In genomic region chr3:122208296-122209225, GRCm38 (mm10) we compare ENCODE assay signal across 13 mouse cellular contexts. TPM values are rescaled to one million over a fixed set of nuclear protein-coding genes. Genes with fewer than 3 reads are reported as not detected.
A peak's percentile ranks its signal among the peaks of the same experiment; 100 is the strongest.
DNase-seq lines count a peak whose midpoint lies in the region; ATAC-seq and TF ChIP-seq lines count a peak whose summit lies in the region.
"Had no signal": no experiment of that assay in that cellular context is flagged by ENCODE, and none has a peak within 500 bp of the region (broad histone marks: within the 10 kb centered on the region; RNA-seq: fewer than 3 reads in every experiment).

No protein-coding gene starts in this region.

- intact Hi-C loops in left cerebral cortex, postnatal 4 days (cut with DNase I) = no loop called here

- DNase-seq in heart, adult 9 months (ENCODE audit: low spot score in 2 of 2) = no peak
- DNase-seq in lung, postnatal 0 days (ENCODE audit: low spot score) = peak; percentile 24
- no peak for DNase-seq in lung, postnatal 14 days
- DNase-seq in left cerebral cortex, postnatal 4 days = no peak
- no peak for DNase-seq in limb, embryonic 10.5 days (ENCODE audit: low spot score)
- no peak for DNase-seq in frontal cortex, postnatal 25 days (ENCODE audit: low spot score in 2 of 2)
- DNase-seq: gastrocnemius, postnatal 10 days; heart, postnatal 10 days; lung, postnatal 10 days; thymus, adult 18-20 months had no signal

- no peaks in the 10 kb centered on the region for H3K27me3 ChIP-seq in heart, embryonic 12.5 days (replicated peaks)
- no peaks in the 10 kb centered on the region for H3K27me3 ChIP-seq in lung, postnatal 0 days (replicated peaks; ENCODE audit: insufficient read depth, low read length)
- H3K27me3 ChIP-seq in limb, embryonic 10.5 days (ENCODE audit: low read depth, poor library complexity, severe bottlenecking) = no peaks in the 10 kb centered on the region

- no peak for ATAC-seq in heart, embryonic 12.5 days (ENCODE audit: insufficient number of reproducible peaks, low FRiP score)
- ATAC-seq in lung, postnatal 0 days = no peak
- peak; percentile 52 for ATAC-seq in inflammation-experienced regulatory T-cells, adult 6 months

- no peak overlapping the region for H3K4me3 ChIP-seq in heart, embryonic 12.5 days
- no peak overlapping the region for H3K4me3 ChIP-seq in lung, postnatal 0 days (ENCODE audit: low read depth, low read length)
- no peak overlapping the region for H3K4me3 ChIP-seq in limb, embryonic 10.5 days
- H3K4me3 ChIP-seq: left cerebral cortex, adult 2 months had no signal

- no peak overlapping the region for H3K27ac ChIP-seq in heart, embryonic 12.5 days (ENCODE audit: poor library complexity, severe bottlenecking)
- no peak overlapping the region; the same call in 1 of the 2 replicates for H3K27ac ChIP-seq in lung, postnatal 0 days (ENCODE audit: low read length)
- H3K27ac ChIP-seq in limb, embryonic 10.5 days = no peak overlapping the region
- H3K27ac ChIP-seq: left cerebral cortex, adult 2 months had no signal

- 0 out of 2 replicates have a peak overlapping the region, but pooled peaks have one; percentile 23 for H3K4me2 ChIP-seq in heart, embryonic 12.5 days
- H3K4me2 ChIP-seq in lung, postnatal 0 days (replicated peaks; ENCODE audit: low read depth, low read length) = peak overlapping the region; percentile 30

- 0 out of 2 replicates have a peak, but pooled peaks cover 3% of the 10 kb centered on the region for H3K4me1 ChIP-seq in heart, embryonic 12.5 days (replicated peaks)
- H3K4me1 ChIP-seq in lung, postnatal 0 days (ENCODE audit: insufficient read depth, low read depth, low read length) = 0 out of 2 replicates have a peak, but pooled peaks cover 4% of the 10 kb centered on the region
- H3K4me1 ChIP-seq in limb, embryonic 10.5 days = peaks cover 4% of the 10 kb centered on the region; the same call in 1 of the 2 replicates

- no peak overlapping the region for H3K9ac ChIP-seq in heart, embryonic 12.5 days
- peak overlapping the region; percentile 29; the same call in 1 of the 2 replicates for H3K9ac ChIP-seq in lung, postnatal 0 days (replicated peaks; ENCODE audit: low read depth)

- no peaks in the 10 kb centered on the region for H3K9me3 ChIP-seq in heart, embryonic 12.5 days (replicated peaks)
- H3K9me3 ChIP-seq in lung, postnatal 0 days (ENCODE audit: low read length) = no peaks in the 10 kb centered on the region
- H3K9me3 ChIP-seq in limb, embryonic 10.5 days (replicated peaks) = no peaks in the 10 kb centered on the region

- no peaks in the 10 kb centered on the region for H3K36me3 ChIP-seq in heart, embryonic 12.5 days
- H3K36me3 ChIP-seq in lung, postnatal 0 days (ENCODE audit: insufficient read depth, low read length) = no peaks in the 10 kb centered on the region
- no peaks in the 10 kb centered on the region for H3K36me3 ChIP-seq in limb, embryonic 10.5 days

- no peak for TF ChIP-seq EP300 in lung, postnatal 0 days (IDR thresholded peaks at IDR 0.05)

- no peak for TF ChIP-seq CTCF in lung, postnatal 0 days (IDR thresholded peaks at IDR 0.05)

- 66% methylated on average over 15 of the region's 15 CpGs for WGBS in heart, embryonic 12.5 days
- WGBS in lung, postnatal 0 days = 66% methylated on average over 15 of the region's 15 CpGs
- WGBS in limb, embryonic 10.5 days = 88% methylated on average over 15 of the region's 15 CpGs

RNA-seq across cellular contexts. Expression of gene Gclm, which starts 36.8 kb away (rescaled TPM):
- polyA plus RNA-seq in heart, embryonic 12.5 days (2016; fragmentation: Nextera tagmentation; extraction: Ambion mirVana) = 108 and 122 TPM in 2 replicates
- 102 and 112 TPM in 2 replicates for polyA plus RNA-seq in lung, postnatal 0 days (2015; fragmentation: Nextera tagmentation; extraction: Ambion mirVana)
- polyA plus RNA-seq in inflammation-experienced regulatory T-cells, adult 6 months (2017; shearing (Covaris generic)) = 10 to 100 TPM in 1 of 3 experiments, 1 to 10 TPM in 2; 5.8 to 10.5 (median 9.3) TPM
- 10 to 100 TPM; 59.5 to 79.0 TPM for total RNA-seq in left cerebral cortex, postnatal 4 days (2021)
- polyA plus RNA-seq in limb, embryonic 10.5 days (2016; fragmentation: Nextera tagmentation; extraction: Ambion mirVana) = 32.5 and 40.3 TPM in 2 replicates
